Mouse (Mus musculus) T-helper 2 cell (primary cell): Measurements from ENCODE around the gene Fgf3.

ENCODE experiments used
- in situ Hi-C: fragments of 300-600 bp; cut with MboI, MseI; formaldehyde crosslinking; loops from one replicate; pipeline ENCODE4 v1.15.1; 2025; ENCODE audit warnings: high pct_unique_total_duplicates

Fgf3 gene

DNA sequence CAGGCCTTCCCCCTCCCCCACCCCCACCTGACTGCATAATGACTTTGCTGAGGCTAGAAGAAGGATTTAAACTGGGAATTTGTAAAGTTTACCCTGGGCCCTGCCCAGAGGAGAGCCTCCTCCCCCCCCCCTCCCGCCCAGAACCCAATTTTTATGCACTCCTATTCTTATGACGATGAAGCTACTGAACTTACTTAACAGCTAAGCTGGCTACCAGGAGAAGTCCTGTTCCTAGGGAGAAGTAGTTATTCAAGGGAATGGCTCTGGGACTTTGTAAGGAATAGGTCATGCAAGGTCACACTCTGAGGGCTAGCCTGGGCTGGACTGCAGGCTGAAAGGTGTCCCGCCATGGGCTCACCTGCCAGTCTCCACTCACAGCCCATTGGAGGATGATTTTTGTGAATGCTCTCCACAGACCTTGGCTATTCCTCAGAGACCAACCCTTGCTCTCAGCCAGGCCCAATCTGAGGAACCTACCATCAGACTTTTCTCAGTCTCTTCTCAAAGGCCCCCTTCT, 20.0 kb downstream of the Fgf3 start:
- in situ Hi-C loops, result no loop called here

DNA sequence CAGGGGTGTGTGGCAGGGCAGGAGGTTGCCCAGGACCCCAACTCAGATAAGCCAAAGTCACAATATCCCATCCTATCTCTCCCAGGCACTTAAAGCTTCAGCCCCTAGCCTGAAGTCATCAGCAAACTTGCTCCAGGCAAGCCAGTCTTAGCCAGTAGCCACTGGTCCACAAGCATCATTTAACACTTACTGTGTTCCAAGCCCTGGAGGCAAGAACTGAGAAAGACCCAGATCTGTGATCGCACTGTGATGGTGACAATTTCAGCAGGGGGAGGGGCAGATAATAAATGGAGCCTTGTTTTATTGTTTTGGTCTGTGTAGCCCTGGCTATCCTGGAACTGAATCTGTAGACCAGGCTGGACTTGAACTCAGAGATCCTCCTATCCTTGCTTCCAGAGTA, 20.8 kb downstream of the Fgf3 start:
- in situ Hi-C loops, result no loop called here

DNA sequence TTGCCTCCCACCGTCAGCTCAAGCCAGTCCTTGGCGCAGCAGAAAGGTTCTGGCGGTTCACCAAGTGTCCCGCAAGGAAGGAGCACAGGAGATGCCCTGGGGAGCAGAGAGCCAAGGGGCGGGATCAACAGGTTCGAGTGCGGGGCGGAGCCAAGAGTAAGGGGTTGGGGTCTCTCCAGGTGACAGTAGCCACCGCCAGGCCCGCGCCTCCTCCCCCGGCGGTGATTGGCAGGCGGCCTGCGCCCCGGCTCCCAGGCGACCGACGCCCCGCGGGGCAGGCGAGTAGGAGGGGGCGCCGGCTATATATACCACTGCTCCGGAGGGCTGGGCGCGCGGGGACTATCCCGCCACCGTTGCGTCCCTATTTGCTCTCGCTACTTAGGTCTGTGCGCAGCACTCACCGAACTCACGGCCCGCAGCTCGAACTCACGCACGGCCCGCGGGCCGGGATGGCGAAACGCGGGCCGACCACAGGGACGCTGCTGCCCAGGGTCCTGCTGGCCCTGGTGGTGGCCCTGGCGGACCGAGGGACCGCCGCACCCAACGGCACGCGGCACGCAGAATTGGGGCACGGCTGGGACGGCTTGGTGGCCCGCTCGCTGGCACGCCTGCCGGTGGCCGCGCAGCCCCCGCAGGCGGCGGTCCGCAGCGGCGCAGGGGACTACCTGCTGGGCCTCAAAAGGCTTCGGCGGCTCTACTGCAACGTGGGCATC, 23.3 kb downstream of the Fgf3 start:
- in situ Hi-C loops, result no loop called here

DNA sequence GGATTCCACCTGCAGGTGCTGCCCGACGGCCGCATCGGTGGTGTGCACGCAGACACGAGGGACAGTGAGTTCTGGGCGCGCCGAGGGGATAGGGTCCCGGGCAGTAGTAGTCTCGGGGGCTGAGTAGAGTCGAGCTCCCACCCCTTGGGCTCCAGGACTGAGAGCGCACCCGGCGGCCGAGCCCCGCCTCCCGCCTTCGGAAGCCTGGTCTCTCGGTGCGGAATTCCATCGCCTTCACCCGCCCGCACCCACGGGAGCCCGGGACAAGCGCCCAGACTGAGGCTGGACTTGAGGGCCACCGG, 23.8 kb downstream of the Fgf3 start:
- in situ Hi-C loops, result no loop called here

DNA sequence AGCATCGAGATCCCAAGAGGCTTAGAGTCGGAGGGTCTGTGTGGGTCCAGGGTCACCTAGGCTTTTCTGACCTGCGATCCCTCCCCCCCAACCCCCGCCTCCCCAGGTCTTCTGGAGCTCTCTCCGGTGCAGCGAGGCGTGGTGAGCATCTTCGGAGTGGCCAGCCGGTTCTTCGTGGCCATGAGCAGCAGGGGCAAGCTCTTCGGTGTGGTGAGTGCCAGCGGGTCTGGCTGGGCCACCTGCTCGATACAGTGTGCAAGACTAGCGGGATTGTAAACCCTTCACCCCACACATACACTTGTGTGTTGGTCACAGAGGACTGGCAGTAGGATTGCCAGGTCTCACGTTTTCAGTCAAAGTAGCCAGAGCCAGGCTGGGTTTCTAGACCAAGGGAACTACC, 24.2 kb downstream of the Fgf3 start:
- in situ Hi-C loops, result no loop called here

DNA sequence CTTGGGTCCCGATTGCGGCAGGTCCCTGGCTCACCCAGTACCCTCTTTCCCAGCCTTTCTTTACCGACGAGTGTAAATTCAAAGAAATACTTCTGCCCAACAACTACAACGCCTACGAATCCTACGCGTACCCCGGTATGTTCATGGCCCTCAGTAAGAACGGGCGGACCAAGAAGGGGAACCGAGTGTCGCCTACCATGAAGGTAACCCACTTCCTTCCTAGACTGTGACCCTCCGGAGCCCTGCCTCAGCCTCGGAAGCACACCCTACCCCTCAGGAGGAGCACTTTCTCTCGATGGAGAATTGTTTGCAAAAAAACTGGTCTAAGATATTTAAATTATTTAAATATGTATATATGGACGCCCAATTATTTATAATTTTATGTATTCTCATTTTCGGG, 24.8 kb downstream of the Fgf3 start:
- in situ Hi-C loops, result no loop called here

DNA sequence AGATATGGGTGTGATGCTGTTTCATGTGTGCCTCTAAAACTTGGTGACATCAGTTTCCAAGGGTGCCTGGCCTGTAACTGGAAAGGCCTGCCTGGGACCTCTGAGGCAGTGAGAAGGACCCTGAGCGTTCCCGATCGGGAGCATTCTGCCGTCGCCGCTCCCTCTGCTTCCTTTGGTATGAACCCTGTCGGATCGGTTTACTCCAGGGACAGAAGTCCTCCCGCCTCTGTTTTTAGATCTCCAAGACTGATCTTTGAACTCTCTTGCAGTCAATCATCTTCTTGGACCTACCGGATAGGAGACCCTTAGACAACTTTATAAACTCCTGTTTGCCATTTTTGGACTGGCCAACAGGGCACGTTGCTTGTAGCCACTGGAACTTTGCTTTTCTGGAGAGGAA, 25.3 kb downstream of the Fgf3 start:
- in situ Hi-C loops, result no loop called here

DNA sequence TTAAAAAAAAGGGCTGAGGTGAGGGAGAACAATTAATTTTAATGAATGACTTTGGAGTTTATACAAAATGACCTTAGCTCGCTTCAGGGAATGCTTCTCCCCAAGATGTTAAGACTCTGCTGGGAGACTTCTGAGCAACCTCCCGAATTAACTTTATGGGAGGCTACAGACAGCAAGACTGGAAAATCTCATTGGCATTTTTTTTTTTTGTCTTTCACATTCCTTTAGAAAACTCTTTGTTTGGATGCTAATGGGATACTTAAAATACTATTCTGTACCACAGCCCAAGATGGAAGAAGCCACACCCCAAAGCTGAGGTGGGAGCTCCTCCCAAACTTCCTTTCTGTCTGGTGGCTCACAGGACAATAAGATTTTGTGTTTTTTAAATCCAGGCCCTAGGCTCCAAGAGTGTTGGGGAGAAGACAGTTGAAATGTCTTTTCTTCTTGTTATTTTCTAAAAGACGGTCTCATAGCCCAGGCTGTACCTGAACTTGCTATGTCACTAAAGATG, 26.3 kb downstream of the Fgf3 start:
- in situ Hi-C loops, result no loop called here

DNA sequence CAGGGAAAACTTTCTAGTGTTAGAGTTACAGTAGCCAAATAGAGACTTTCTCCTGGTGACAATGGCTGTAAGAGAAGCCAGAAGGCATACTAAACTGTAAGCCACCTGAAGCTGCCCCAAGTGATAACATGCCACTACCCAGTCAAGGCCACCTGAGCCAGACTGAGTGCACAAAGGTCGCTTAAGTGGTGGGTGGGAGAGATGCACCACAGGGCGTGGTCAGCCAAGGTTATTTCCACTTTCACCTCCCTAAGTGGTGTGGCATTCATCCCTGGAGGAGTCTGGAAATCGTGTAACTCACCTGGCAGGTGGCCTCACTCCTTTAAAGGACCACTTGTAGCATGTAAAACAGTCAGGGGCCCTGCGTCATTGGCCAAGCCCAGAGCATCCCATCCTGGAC, 29.3 kb downstream of the Fgf3 start:
- in situ Hi-C loops, result no loop called here

DNA sequence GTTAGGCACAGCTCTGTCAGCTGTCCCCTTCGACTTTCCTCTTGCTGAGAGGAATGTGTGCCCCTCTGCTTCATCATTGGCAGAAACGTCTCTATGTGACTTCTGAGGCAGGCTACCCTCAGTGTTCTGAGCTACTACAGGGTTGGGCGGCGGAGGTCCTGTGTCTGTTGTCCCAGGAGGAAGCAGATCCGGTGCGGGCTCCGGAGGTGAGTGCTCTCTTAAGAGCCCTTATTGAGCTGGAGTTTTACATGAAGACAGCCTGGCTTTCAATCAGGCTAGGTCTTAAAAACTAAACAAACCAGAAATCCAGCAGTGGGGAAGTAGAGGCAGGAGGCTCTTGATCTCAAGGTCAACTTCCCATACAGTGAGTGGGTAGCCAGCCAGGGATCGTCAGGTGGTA, 29.7 kb downstream of the Fgf3 start:
- in situ Hi-C loops, result no loop called here

DNA sequence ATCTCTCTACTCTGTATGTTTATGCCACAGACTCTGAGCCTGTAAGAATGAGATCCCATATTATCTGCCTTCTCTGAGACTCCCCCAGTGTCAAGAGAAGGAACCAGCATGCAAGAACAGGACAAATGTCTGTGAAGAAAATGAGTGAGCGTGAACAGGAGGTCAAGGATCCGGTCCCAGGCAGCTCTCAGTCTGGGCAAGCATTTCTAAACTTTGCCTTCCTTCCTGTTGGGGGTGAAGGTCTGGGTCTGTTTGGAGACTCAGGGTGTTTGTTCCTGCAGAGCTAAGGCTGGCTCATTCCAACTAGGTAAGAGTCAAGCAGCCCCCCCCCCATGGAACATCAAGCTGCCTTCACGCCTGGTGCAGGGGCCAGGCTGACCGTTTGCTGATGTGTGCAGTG, 34.5 kb downstream of the Fgf3 start:
- in situ Hi-C loops, result no loop called here

DNA sequence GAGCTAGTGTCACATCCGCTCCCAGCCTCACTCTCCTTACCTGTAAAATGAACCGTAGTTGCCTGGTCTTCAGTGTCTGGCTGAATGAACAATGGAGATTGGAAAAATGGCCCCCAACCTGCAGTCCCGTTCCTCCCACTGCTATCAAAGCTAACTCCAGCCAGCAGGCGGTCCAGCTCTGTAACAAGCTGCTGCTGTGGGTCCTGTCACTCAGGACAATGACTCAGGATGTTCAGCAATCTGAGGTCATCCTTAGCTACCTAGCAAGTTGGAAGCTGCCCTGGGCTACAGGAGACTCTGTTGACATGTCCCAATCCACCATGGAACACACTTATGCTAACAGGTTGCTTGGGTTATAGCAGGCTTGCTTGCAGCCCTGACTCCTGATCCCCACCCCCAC, 35.3 kb downstream of the Fgf3 start:
- in situ Hi-C loops, result no loop called here

DNA sequence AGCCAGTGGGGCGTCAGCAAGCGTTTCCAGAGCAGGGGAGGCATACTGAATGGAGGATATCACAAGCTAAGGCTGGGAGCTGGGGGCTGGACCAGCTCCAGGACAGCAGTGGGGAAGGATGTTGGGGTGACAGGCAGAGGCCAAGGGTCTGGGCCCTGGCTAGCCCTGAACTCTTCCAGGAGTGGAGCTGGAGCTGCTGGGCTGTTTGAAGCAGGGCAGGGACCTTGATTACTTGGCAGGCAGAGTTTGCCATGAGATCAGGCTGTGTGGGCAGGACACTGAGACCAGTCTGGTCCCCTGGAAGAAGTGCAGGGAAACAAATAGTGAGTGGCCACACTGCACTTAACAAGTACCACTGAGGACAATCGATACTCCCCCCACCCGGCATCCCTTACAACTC, 36.3 kb downstream of the Fgf3 start:
- in situ Hi-C loops, result no loop called here

DNA sequence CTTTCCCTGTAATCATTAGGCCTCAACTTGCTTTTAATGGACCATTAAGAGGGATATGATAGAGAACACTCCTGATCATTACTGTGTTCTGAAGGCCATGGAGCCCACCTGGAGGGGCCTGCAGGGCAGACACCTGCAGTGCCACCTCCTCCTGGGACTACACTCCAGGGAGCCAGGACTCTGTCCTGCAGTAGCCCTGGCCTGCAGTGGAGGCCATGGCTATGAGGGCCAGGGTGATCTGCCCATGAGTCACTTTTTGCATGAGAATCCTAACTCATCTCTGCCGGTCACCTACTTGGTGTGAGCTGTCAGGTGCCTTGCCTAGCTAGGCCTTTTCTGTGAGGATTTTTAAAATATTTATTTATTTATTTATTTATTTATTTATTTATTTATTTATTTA, 40.5 kb downstream of the Fgf3 start:
- in situ Hi-C loops, result no loop called here

DNA sequence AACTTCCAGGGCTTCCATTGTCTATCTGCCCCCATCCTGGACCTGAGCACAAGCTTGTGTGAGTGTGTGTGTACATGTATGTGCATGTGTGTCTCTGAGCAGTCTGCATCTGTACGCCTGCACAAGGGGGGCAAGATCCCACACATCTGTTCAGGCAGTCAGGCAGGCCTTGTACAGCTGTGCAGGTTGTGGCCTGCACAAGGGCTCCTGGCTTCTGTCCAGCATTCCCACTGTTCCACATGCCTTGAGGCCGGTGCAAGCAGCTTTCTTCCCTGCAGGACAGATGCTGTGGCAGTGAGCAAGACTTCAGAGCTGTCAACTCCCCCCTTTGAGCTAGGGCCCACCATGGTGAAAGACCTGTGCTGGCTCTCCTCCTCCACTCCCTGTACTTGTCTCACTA, 45.2 kb downstream of the Fgf3 start:
- in situ Hi-C loops, result no loop called here

DNA sequence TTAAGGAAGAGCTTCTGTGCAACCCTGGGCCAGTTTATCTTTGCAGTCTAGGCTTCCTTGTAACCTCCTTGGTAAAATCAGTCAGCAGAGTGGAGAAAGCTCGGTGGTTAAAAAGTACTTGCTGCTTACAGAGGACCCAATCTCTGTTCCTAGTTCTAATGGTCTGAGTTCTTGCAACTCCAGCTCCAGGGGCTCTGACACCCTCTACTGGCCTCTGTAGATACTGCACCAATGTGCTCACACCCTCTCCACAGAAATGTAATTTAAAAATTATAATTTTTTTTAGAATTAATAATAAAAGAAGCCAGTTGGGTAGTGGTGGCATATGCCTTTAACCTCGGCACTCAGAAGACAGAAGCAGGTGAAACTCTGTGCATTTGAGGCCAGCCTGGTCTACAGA, 49.8 kb downstream of the Fgf3 start:
- in situ Hi-C loops, result no loop called here

DNA sequence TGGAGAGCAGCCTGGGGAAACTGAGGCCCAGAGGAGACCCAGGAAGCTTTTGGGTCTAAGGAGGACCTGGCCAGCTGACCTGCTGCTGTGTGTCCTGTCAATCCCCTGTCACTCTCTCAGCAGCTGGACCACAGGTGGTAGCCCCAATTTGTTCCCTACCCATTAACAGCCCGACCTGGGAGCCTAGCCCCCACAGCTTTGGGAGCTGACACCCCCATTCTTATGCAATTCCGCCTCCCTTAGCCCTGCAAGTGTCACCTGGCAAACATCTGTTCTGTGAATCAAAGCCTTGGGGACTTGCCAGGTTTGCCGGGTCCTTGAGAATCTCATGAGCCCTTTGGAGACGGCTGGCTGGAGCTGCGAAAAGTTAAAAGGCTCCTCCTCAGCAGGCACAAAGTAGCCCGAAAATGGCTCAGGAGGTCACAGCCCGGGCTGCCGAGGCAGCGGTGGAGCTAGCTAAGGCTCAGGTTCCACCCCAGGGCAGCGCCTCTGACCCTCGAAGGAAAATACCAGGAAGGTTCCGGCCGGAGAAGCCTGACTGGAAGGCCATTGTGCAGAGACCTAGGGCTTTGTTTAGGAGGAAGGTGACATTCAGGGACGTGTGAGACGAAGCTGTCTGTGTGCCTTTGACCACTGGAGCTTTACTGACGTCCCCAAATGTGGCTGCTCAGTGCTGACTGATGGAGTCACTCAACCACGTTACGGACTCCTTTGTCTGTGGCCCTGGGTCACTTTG, 50.8 kb downstream of the Fgf3 start:
- in situ Hi-C loops, result no loop called here

DNA sequence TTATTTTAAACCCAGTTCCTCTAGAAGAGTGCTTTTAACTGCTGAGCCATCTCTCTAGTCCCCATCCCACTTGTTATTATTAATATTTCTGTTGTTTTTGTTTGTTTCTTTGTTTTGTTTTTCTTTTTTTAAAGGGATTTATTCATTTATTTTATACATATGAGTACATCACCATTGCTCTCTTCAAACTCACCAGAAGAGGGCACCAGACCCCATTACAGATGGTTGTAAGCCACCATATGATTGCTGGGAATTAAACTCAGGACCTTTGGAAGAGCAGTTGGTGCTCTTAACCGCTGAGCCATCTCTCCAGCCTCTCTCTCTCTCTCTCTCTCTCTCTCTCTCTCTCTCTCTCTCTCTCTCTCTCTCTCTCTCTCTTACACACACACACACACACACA, 52.8 kb downstream of the Fgf3 start:
- in situ Hi-C loops, result loop anchor here (5.0 kb wide), 2 partner anchors 38 to 298 kb away; no protein-coding TSS in a partner anchor

DNA sequence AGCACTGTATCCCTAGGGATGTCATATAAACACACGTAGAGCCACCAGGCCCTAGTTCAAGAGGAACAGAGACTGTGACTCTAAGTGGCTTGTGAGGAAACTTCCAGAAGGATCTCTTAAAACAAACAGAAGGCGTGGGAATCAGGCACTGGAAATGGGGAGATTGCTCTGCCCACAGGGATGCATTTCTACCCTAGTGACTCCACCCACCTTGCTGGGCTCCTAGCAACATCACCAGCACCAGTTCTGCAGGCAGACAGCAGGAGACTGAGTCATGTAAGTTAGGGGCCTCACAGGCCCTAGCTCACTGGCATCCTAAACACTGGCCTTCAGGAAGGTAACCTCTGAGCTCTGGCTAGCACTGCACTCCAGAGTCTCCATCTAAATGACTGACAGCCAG, 54.0 kb downstream of the Fgf3 start:
- in situ Hi-C loops, result loop anchor here (5.0 kb wide), 2 partner anchors 40 to 300 kb away; no protein-coding TSS in a partner anchor

DNA sequence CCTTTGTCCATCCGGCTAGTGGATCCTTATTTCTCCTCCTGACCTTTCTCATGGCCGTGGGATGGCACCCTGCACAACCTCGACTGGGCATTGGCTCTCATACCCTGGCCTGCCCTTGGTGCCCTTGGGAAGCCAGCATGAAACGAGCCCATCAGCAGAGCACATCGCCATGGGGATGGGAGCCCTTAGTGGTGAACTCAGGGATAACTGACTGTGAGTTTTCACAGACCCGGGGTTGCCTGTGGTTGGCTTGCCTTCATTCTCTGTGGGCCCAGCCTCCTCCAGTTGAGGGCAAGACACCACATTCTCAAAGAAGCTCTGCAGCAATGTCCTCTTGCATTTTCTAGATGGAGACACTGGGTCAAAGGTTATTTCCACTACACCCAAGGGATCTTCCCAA, 54.4 kb downstream of the Fgf3 start:
- in situ Hi-C loops, result loop anchor here (5.0 kb wide), 2 partner anchors 40 to 300 kb away; no protein-coding TSS in a partner anchor
